Mouse (Mus musculus) A20 (cell line): ENCODE results near the gene Fbln2.
A peak's percentile ranks its signal among the peaks of the same experiment; 100 is the strongest.
"Not testable (repeated sequence)": the region's sequence is repeated elsewhere in the genome, so short reads cannot be mapped to it uniquely, and the experiment has no call there.

Experiments used
- DNase-seq: peaks from one replicate; pipeline ENCODE4 v3.0.0-alpha.2; 2011; ENCODE audit warnings: low read depth, low spot score

The Fbln2 gene

DNA sequence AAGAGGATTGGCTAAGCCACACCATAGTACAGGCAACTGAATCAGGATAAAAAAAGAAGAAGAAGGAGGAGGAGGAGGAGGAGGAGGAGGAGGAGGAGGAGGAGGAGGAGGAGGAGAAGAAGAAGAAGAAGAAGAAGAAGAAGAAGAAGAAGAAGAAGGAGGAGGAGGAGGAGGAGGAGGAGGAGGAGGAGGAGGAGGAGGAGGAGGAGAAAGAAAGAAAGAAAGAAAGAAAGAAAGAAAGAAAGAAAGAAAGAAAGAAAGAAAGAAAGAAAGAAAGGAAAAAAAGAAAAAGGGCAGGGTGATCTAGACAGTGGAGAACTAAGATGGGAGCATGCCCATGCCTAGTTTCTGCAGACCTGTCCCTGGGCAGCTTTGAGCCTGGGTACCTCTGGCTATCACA, at the start of gene Fbln2:
Gene Fbln2 (plus strand): TSS at position 301 of the 400 bp plus-strand sequence.
- DNase-seq = not testable (repeated sequence)

DNA sequence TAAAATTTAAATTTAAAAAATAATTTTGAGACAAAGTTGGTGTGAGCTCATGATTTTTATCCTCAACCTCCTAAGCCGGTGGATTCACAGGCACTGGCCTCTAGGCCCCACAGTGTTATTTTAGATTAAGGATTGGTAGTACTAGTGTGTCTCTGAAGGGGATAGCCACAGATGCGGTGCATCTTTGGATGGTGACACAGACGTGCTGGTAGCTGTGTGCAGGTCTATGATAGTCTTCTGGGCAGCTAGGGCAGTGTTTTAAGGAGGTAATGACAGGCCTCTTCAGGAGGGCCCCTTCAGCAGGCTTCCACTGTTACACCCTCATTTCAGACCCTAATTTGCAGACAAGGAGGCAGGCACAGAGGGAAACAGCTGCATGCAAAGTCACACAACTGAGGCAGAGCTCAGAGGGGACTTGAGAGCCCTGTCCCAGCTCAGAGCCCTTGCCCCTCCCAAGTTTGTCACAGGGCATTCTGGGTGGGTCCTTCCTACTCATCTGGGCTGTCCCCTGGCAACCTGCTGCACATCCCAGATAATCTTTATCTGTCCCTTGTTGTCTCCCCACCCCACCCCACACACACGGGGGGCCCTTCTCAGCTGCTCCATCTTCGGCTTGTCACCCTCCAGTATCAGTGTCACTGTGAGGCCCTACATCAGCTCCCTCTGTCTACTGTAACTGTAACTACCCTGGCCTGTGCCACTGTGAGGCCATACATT, 48.9 kb upstream of the Fbln2 start:
- no peak for DNase-seq

DNA sequence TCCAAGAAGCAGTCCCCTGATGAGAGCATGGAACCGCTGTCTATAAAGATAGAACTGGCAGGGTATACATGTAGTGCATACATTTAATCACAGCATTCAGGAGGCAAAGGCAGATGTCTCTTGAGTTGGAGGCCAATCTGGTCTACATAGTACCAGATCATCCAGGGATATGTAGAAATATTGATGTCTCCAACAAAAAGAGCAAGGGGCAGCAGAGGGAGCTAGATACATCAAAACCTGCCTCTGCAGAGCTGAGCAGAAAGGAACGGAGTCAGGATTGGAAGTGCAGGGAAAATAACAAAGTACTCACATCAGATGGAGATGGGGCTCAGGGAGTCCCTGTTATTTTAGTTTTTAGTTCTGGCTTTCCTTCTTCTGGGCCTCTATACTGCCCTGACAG, 47.7 kb upstream of the Fbln2 start:
- no peak for DNase-seq

DNA sequence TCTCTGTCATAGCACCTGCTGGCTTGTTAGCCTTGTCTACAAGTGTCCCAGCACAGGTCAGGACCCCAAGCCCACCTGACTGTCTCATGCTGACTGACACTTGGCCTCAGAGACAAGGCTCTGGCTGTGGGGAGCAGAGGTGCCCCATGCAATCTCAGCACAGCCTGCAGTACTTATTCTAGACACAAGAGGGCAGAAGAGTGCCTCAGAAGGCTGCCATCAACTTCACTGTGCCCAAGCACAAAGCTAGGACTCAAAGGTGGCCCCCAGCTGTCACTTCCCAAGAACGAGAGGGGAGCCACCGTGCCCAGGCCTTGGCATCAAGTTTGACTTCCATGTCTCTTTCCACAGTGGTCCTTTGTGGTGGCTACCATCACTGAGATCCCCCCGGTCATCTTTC, 47.0 kb upstream of the Fbln2 start:
- peak; percentile 66 for DNase-seq

DNA sequence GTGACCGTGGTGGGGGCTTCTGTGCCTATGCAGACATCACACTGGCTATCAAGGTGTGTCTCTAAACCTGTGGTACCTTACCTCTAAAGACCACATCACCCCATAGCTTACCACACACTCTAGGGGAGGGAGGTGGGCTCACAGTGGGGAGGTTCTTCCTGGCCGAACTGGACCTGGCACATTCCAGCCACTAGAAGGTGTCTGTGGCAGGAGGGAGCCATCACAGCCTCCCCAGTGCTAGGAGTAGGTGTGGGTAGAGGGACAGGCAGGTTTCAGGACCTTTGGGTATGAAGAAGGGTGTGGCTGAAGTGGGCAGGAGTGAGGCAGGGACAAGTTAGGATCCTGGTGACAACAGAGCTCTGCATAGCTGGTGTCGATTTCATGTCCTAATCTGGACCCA, 44.4 kb upstream of the Fbln2 start:
- no peak for DNase-seq

DNA sequence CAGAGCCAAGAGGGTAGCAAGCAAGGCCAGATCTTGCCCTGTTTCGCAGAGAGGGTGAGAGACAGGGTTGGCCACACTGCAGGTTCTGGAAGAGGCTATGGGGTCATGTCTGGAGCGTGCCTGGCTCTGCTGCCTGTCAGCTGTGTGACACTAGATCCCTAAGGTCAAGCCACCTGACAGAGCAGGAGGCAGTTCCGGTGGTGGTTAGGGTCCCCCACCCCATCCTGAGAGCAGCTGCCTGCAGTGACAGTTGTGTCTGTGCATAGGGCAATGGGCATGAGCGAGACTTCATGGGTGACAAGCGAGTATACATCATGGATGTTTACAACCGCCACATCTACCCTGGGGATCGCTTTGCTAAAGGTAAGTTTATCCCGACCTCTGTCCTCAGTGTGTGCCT, 43.1 kb upstream of the Fbln2 start:
- no peak for DNase-seq

DNA sequence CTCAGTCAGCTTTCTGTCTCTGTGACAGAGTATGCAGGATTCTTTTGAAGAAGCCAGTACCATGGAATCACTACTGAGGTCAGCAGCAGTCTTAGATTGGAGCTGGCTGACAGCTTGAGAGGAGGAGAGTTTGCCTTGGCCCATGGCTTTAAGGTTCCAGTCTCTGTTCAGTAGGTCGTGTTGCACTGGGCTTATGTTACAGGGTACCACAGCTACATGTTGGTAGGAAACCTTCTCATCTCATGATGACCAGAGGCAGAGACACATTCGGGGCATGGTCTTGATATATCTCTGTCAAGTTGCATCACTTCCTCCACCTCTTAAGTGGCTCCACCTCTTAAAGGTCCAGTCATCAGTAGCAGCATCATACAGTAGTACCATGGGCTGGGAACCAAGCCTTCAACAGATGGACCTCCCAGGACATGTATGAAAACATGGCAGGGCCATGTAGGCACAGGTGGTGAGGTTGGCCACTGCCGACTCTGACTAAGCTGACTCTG, 40.8 kb upstream of the Fbln2 start:
- DNase-seq = no peak

DNA sequence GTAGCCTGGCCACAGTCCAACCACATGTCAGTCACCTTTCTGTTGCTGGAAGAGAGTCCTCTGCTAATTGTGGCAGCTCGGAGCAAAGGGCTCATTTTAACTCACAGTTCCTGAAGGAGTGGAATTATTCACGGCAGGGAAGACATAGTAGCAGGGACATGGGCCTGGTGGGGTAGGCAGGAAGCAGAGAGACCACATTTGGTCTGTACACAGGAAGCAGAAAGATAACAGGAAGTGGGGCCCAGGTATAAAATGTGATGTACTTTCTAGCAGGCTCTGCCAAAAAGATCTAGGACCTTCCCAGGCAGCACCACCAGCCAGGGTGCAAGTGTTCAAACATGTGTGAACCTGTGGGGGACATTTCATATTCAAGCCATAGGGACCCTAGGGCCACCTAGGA, 39.9 kb upstream of the Fbln2 start:
- DNase-seq = no peak

DNA sequence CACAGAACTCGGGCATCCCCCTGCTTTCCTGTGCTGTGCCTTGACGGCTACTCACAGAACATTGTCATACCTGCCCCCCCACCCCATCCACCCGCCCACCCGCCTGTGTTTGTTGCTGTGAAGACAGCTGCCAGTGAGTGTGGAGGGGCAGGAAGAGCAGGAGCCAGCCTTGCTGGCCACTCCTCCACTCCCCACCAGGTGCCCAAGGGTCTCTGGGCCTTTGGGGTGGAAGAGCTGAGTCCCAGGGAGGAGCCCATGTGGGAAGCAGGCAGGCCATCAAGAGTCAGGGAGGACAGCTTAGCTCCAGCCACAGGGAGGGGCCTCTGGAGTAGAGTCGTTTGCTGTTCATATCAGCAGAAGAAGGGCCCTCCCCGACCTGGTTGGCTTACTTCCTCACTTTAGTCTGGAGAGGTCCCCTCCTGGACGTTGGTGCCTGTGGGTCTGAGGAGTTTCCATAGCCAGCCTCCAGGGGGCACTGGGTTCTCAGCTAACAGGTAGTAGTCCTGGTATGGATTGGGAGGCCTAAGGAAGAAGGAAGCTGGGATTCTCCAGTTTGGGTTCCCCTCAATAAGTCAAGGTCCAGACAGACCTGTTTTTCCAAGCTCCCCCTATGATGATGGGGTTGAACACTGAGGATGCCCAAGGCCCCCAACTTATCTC, 38.9 kb upstream of the Fbln2 start:
- DNase-seq = peak; percentile 53

DNA sequence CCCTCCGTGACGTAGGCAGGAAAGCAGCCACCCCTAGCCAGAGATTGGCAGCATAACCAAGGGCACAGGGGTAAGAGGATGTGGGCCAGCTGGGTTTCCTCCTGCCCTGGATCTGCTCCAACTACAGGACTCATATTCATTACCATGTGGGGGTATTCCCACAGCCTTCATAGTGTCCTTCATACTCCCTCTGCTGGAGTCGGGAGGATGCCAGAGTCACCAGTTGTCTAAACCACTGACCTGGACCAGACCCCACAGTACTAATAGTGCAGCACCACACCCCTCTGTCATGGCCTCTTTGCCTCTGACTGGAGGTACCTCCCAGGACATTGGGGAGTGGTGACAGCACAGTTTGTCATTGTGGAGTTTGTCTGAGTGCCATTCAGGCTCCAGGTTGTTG, 38.0 kb upstream of the Fbln2 start:
- DNase-seq = no peak

DNA sequence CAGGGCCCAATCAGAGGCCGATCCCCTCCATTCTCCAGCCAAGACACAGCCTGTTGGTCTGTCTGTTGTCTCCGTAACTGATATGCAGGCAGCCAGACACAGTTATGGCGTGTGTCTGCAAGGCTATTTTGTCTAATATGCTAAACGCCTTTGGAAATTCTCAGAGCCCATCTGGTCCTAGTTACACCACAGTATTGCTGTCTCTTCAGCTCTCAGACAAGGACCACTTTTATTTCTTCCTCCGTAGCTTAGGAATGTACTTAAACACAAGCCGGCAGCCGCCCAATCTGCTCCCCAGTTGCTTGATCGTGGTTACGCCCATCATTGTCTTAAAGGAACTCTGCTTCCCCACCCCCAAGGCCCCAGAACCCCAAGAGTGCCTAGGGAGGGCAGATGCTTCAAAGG, 31.5 kb upstream of the Fbln2 start:
- DNase-seq = no peak

DNA sequence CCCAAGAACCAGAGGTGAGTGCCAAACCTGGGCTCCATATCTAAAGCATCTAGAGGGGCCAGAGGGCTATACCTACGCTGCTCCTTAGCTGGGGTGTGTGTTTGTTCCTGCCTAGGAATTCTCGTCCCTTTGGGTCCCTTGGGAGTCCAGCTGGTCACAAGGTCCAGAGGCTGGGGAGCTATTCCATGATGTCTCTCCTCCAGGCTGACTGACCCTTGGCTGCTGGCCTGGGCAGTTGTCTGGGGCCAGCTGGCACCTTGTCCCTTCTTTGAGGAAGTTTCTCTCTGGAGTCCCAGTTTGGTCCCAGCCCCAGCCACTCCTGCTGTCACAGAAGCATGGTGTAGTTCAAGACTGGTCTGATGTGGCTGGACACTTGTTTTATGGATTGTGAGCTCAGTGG, 30.9 kb upstream of the Fbln2 start:
- DNase-seq = no peak

DNA sequence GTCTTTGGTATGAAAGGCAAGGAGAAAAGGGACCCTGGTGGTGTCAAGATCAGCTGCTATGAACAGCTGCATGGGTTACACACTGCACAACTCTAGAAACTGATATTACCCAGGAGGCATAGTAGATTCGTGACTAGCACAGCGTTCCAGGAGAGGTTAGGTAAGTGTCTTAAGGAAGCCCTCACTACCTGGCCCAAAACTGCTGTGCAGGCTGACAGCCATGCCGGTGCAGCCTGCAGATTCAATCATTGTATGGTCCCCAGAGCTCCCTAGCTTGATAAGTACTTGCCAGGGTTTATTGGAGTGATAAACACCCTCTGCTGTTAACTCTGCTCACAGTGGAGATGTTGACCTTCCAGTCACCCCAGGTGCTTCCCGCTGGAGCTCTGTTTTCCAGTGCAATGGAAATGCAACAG, 30.2 kb upstream of the Fbln2 start:
- no peak for DNase-seq

DNA sequence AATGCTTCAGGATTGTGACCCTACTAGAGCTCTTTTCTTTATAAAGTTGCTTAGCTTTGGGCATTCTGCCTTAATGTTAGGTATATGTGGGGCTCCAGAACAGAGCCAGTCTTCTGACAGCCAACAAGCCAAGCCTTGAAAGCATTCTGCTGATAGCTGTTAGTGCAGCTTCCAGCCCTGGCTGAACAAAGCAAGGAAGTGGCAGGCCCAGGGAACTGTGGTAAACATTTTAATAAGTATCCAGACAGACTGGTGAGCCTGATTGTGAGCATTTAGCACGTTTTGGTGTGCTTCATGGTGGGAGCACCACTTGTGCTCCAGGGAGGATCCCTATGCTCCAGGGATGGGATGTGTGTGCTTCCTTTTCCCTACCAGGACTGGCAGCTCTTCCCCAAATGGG, 29.2 kb upstream of the Fbln2 start:
- DNase-seq = no peak

DNA sequence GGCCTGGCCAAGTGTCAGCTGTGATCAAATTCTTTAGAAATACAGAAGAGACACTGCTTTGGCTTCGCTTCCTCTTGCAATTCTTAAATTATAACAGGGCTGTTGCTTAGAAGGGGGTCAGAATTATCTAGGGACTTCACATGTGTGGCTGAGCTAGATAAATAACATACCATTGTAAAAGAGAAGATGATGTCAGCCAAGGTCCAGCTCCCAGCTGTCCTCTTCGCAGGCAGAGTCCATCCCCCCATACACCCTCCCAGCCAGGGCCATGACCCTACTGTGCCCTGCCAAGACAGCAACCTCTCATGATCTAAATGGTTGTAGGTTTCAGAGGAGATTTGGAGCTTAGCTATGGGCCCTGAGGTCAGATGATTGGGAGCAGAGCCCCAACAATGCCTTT, 28.3 kb upstream of the Fbln2 start:
- DNase-seq = peak; percentile 7

DNA sequence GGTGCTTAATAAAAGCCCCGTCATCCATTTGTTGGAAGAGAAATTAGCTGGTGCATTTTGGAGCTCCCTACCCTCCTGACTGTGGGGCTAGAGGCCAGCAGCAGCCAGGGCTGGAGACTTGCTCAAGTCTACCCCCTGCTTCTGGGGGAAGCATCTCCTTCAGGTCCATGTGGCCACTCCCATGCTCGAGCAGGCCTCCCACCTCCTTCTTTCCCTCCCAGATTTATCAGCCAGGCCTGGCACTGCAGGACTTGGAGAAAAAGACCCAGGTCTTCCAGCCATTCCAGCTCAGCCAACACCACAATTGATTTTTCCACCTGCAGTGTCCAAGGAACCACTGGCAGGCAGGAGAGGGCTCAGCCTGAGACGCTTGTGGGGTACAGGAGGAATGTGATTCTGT, 27.5 kb upstream of the Fbln2 start:
- DNase-seq = no peak

DNA sequence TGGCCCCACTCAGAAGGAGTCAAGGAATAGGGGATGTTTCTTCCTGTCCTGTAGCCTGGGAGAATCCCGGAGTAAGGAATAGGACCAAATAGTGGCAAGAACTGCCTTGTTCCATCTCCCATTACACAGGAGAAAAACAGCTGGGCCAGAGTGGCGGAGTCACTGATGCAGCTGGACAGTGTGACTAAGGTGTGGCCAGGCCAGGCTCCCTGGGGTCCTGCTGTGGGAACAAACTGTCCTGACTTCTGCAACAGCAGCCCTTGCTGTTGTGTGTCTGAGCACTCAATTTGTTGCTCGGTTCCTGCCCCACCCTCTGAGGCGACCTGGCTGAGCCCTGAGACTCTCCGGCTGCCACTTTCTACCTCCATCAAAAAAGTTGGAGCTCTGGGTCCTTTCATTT, 26.8 kb upstream of the Fbln2 start:
- DNase-seq = no peak

DNA sequence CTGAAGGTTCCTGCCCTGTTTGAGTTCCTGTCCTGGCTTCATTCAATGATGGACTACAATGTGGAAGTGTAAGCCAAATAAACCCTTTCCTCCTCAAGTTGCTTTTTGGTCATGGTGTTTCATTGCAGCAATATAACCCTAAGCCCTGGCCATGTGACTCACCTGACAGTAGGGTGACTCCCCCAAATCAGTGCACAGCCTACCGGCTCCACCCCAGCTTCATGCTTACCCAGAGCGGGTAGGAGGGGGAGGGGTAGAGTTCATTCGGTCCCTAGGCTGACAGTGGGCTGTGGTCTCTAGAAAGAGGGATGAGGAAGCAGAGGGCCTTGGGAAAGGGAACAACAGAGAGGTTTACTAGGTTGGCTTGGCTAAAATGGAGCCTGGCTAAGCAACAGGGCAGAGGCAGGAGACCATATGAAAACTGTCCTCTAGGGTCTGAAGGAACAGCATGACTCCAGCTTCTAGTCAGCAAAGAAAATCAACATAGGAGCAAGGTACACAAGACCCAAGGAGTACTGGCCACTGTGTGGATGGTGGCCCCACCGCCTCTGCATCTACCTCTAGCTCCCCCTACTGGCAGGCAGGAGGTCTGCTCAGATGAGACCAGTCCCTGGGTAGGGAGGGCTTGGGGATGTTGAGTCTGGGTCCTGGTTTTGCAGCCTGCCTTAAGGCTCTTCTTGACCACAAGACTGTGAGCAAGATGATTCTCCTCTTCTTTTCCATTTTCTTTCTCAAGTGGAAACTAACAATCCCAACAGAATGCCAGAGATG, 25.9 kb upstream of the Fbln2 start:
- peak; percentile 49 for DNase-seq

DNA sequence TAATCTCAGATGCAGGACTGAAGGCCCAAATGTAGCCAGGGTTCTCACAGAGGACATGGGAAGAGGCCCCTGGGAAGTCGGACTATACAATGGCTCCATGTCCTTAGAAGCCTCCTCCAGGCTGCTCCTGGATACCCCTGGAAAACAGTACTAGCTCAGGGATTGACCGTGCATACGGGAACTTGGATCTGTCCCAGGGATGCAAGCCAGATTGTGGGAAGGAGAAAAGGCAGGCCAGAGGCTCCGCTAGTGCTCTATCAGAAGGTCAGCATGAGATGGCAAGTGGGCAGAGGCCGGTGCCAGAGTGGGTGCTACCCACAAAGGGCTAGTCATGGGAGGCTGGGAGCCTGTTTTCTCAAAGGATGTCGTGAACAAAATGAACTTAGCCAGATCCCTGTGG, 25.3 kb upstream of the Fbln2 start:
- no peak for DNase-seq

DNA sequence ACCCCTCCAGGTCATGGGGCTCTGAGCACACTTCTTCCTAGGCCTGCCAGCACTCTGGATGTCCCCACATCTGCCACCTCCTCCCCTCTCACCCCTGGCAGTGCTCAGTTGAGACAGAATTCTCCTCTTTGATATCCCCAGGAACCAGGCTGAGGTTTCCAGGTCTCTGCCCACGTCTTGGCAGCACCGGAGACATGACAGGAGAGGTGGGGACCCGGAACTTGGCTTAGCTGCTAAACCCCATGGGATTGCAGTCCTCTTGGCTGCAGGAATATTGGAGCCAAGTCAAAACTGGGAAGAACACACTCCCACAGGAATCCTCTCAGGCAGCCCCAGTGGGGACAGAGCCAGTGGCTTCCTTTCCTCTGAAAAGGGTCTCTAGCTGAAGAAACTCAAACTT, 24.4 kb upstream of the Fbln2 start:
- no peak for DNase-seq

DNA sequence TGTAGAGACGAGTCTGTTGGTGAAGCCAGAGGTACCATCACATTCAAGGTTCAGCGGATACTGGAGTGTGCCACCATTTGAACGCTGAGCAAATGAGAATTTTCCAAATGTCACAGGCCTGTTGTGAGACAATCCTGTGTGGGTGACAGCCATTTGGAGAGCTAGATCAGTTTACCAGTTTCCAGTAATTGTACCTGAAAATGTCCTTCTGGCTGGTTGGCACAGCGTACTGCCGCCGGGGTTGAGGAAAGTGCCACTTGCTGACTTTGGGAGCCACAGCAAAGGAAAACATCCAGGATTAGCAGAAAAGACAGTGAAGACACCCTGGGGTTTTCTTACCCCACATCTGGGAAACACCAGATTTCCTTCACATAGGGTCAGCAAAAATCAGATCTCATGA, 22.3 kb upstream of the Fbln2 start:
- no peak for DNase-seq

DNA sequence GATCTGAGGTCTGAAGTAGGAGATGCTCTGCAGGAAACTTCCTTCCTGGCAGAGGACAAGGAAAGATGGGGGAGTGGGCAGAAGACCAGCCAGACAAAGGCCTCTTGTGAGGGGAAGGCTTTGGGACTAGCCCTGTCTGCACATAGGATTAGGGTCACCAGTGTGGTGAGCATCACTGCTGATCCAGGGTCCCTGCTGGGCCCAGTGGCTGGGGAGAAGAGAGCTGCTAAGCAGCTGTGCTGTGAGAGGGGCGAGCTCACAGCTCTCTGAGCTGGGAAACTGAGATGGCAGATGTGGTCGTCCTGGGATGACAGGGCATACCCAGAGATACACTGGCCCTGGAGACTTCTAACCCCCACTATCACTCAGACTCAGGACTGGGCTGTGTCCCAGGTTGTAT, 20.8 kb upstream of the Fbln2 start:
- no peak for DNase-seq

DNA sequence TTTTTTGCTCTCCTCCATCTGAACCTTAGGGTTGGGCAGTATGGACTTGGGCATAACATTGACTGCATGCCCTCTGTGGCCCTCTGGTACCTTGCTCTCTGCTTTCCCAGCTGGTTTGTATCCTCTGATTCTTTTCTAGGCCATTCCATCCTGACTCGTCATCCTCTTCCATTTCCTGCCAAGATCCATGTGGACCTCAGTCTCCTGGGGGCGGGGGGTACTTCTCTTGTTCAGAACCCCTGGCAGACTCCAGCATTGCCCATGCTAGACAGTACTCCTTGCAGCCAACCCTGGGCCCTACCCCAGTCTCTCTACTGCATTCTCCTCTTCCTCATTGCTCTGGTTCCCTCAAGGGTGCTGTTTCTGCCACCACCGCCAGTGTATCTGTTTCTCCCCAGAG, 19.8 kb upstream of the Fbln2 start:
- DNase-seq = no peak
